Mouse (Mus musculus) ES-CJ7 (cell line): ENCODE results near the gene Slc44a1.

Experiments used
- DNase-seq: peaks from one replicate; pipeline ENCODE4 v3.0.0; 2011; ENCODE audit warnings: low read depth, low spot score

Slc44a1 gene

DNA sequence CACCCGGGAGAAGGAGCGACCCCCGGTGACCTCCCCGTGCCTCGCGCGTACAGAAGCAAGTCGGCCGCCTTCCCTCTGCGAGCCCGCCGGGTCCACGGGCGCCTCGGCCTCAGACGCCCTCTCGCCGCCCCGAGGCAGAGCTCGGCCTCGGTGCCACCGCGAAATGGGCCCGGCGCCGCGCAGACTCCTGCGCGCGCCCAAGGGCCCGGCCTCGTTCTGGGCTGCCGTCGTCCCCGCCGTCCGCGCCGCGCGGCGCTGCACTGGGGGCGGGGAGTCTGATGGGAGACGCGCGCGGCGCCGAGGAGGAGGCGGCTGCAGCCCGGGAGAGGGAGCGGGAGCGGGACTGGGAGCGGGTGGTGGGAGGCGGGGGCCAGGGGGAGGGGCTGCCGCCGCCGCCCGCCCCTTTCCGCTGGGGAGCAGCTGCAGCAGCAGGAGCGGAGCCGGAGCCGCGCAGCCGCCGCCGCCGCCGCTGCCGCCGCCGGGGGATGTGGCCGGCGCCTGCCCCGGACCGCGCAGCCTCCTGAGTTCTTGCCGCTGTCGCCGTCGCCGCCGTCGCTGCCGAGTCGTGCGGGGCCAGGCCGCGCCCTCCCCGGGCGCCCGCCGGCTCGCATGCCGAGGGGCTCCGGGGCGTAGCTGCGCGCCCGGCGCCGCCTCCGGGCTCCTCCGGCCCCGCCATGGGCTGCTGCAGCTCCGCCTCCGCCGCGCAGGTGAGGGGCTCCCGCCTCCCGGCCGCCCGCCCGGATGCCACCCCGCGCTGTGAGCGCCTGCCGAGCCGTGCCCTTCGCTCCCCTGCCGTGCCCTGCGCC lies at the start of gene Slc44a1:
Gene Slc44a1 (plus strand): TSS at position 404 of the 806 bp plus-strand sequence.
- DNase-seq: peak; percentile 83

DNA sequence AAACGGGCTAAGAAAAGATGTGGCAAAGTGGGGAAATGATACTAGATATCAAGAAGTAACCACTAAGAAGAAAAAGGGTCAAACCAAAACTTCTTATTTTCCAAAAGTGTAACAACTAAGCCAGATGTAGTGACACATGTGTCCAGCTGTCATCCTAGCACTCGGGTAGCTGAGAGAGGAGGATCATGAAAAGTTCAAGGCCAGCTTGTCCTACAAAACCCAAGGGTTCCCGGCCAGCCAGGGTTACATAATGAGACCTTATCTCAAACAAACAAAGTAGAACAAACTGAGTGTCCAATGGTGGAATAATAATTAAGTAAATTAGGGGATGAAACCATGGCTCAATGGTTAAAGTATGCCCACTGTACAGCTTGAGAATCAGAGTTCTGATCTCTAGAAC lies 45.2 kb upstream of the Slc44a1 start:
- no peak for DNase-seq

DNA sequence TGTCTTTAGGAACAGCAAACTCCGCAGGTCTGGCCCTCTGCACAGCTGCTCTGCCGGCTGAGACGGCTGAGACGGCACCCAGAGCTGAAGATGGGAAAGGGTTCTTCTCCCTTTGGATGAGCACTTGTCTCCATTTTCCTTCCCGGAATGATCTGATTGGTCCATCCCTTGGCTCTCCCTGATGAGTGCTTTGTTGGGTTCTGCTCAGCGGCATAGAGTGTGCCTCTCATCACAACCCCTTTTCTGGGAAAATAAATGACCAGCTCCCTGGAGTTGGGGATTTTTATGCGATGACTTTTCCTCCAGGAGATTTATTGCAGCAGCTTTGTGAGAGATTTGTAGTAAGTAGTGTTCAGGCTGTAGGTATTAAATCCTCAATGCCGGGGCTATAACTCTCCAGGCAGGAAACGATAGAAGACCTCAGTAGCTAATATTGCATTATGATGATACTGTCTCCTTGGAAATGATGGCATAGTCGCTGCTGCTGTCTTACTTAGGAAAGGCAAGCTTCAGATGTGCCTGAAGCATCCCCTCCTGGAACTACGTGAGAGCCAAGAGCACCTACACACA lies 43.5 kb upstream of the Slc44a1 start:
- DNase-seq: no peak

DNA sequence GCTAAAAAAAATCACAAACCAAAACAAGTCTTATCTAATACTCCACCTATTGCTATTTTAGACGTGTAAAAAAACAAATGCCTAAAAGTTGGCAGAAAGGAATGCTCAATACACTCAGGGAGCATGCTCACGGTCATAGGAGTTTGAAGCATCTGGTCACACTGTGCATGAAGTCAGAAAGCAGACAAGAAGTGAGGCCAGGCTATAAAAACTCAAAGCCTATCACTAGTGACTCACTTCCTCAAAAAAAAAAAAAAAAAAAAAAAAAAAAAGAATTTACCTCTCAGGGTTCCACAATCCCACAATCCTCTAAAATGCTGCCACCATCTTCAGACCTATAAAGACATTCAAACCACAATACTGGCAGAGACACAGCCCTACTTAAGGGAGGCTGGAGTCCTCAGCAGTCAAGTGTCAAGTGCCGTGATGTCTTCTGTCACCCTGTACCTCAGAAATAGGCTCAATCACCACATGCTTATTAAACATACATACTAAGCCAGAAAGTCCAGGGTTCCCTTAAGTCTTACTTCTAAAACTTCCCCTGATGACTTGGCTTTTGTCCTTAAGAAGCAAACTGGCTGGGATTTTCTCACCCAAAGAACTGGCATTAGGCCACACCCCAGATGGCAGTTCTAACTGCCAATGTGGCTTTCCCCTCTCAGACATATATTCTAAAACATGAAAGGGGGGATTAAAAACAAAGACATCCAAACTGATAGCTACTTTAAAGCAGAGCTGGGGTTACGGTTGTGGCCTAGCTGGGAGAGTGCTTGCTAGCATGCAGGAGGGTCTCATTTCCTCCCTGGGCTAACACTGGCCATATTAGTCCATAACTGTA lies 42.7 kb upstream of the Slc44a1 start:
- no peak for DNase-seq

DNA sequence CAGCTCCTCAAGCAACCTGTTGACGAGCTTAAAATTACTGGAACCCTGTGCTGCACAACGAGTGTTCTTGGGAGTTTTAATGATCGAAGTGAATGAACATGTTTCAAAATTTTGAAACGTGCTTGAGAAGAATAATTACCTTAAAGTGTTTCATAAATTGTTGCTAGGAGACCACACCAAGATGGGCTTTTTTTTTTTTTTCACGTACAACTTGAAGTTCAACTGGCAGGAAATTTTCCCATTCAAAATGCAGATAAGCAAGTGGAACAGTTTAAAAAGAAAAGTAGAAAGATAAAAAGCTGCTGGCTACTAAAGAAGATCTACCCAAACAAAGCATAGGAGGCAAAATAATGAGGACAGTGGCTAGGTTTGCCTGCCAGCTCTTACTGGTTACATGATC lies 41.7 kb upstream of the Slc44a1 start:
- DNase-seq: no peak

DNA sequence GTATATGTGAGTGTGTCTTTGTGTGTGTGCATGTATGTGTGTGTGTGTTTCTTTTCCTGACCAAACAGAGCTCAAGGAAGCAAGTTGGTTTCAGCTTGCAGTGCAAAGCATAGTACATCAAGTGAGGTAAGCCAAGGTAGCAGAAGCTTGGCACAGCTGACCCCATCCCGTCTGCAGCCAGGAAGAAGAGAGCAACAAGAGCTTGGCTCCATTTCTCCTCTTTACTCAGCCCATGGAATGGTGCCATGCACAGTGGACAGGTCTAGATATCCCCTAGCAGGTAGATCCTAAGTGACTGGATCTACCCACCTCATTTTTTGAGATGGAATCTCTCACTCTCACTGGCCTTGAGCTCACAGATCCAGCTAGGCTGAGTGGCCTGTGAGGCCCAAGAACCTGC lies 40.8 kb upstream of the Slc44a1 start:
- DNase-seq: no peak

DNA sequence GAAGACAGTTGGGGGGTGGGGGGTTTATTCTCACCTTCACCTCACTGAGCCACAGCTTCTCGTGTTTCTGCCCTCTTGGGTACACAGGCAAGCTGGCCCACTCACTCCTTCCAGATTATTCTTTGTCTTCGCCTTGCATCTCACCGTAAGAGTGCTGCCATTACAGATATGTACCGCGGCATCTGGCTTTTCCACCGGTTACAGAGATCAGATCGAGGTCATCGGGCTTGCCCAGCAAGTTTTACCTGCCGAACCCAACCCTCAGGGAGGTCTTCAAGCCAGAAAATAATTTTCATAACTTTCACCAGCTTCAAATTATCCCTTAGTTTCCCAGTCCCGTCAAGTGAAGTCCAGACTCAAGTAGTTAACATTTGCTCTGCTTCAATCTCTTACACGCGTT lies 36.8 kb upstream of the Slc44a1 start:
- no peak for DNase-seq

DNA sequence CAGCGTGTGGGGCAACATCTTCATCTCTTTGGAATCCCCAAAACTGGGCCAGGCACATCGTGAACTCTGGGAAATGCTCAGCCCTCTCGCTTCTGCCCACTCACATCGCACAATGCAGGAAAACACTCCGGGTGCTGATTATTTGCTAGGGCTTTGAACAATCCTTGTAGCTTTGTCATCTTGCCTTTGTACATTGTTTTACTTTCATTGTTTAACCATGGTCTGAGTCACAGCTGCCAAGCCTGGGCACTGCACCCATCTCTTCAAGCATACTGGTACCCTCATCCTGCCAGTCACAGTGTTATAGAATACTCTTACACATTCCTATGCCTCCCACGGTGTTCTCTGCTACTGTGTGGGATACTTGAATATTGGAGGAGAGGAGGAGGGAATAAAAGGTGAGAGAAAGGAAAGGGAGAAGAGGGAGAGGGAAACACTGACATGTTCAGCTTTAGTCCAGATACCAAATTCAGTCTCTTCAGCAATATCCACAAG lies 35.7 kb upstream of the Slc44a1 start:
- no peak for DNase-seq

DNA sequence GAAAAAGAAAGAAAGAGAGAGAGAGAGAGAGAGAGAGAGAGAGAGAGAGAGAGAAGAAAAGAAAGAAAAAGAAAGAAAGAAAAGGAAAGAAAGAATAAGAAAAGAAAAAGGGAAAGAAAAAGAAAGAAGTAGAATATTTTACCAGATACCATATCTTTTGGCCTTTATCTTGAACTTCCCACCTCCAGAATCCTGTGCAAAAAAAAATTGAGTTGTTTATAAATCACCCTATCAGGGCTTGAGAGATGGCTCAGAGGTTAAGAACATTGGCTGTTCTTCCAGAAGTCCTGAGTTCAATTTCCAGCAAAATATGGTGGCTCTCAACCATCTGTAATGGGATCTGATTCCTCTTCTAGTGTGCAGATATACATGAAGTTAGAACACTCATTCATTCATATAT lies 33.3 kb upstream of the Slc44a1 start:
- no peak for DNase-seq

DNA sequence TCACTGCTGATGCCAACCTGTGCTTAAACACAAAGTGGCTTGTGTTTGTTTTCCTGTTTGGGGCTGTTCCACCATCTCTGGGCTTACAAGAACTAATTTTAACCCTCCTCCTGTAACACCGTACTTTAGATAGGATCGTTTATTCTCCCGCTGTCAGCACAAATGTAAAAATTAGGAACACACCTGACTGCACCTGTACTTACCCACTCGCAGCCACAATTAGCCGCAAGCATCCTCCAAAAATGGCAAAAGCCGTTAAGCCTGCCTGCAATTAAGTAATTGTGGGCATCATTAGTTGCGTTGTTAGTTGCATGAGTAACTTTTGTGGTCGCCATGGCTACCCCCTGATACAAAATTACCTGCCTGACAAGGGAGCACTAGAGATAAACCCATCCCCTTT lies 31.4 kb upstream of the Slc44a1 start:
- DNase-seq: no peak

DNA sequence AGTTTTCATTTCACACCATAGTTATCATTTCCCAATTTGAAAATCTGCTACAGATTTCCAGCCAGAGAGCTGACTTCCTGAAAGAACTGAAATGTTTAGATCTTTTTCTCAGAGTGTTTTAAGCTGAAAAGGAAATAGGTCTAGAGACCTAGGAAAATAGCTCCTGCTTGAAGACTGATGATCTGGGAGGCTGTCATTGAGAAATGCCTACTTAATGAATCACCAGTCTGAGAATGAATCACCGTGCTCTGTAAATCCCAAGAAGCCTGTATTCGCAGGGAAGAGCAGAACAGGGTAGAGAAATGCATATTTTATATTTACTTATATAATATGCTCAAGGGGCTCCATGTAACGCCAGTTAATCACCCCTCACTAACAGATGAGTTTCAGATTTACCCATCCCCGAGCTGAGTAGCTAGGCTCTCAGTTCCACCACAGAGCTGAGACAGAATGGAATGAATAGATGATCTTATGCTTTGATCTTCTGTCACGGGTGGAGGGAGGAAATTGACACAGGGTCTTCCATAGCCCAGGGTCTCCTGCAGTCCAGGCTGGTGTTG lies 30.6 kb upstream of the Slc44a1 start:
- DNase-seq: no peak

DNA sequence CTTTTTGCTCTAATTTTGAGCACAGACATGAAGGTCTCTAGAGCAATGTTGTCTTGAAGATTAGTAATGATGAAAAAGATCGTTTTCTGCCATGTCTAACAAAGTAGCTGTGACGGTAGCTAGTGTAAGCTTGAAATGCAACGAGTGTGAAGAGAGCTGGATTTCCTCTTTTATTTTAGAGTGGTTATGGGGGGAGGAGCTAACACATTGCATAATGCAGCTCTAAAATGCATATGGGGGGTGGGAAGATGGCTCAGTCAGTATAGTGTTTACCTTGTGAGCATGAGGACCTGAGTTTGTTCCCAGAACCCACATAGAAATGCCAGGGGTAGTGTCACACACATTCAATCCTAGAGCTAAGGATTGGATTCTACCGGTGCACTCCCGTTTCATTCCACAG lies 29.5 kb upstream of the Slc44a1 start:
- DNase-seq: no peak

DNA sequence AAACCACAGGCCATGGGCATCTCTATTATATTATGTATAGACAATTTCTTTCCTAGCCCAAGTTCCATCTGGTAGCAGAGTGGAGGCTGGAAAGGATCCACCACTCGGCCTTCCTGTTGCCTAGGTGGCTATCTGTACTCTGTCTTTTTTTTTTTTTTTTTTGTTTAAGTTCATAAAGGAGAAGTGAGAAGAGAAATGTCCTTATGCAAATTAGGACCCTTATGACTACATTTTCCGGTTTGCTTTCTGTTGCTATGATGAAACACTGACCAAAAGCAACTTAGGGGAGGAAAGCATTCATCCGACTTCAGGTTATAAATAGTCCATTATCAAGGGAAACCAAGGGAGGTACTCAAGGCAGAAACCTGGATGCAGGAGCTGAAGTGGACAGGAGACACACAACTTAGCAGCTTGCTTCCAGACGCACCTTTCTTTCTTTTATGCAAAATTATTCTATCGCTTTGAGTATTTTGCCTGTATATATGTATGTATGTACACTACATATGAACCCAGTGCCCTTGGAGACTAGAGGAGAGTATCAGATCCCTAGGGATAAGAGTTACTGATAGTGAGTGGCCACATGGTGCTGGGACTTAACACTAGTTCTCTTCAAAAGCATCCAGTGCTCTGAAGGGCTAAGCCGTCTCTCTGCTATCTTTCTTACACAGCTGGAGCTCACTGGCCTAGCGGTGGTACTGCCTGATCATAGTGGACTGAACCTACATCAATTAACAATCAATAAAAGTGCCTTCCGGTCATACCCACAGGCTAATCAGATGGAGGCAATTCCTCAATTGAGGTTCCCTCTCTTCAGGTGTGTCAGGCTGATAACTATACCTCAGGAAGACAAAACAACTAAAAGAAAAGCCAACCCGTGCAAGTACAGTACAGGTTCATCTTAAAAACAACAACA lies 28.0 kb upstream of the Slc44a1 start:
- DNase-seq: no peak

DNA sequence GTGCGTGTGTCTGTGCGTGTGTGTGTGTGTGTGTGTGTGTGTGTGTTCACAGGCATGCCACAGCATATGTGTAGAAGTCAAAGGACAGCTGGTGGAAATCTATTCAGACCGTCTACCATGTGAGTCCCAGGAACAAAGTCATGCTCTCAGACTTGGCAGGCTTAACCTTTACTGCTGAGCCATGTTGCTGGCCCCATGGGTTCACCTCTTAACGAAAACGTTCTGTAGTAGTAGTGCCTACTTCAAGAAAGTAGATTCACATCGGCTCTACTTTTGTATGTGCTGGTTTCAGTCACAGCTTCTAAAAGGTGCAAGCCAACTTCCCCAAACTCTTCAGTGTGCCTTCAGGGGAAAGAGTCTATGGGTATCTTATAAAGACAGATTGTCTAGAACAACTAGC lies 27.2 kb upstream of the Slc44a1 start:
- no peak for DNase-seq

DNA sequence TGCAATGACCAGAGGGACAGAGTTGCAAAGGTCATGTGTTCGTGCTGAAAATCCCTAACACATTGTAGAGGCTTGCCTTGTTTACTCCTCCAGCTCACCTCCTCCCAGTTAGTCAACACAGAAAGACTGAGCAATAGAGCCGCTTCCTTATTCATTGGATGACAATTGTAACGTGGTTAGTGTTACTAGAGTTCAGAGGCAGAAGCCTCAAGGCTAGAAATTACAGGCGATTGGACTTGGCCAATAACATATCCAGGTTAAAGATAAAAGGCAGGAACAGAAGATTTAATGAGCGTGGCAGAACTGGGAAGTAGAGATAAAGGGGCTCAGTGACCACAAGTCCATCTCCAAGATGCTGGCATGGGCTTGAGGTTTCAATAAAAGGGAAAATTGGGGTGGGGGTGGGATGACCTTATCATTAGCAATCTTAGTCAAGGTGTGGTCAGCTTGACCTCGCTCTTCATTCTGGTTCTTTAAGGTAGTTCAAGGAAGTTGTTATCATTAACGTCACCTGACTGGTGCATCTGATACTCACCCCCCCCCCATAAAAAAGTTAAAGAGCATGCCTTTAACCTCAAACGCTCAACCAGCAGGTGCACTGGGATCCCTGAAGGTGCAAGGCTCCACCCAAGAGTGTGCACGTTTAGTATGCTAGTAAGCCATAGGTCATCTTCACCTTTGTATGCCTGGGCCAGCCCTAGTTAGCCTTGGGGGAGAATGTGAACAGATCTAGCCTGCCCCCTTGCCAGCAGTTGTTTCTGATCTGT lies 26.0 kb upstream of the Slc44a1 start:
- no peak for DNase-seq

DNA sequence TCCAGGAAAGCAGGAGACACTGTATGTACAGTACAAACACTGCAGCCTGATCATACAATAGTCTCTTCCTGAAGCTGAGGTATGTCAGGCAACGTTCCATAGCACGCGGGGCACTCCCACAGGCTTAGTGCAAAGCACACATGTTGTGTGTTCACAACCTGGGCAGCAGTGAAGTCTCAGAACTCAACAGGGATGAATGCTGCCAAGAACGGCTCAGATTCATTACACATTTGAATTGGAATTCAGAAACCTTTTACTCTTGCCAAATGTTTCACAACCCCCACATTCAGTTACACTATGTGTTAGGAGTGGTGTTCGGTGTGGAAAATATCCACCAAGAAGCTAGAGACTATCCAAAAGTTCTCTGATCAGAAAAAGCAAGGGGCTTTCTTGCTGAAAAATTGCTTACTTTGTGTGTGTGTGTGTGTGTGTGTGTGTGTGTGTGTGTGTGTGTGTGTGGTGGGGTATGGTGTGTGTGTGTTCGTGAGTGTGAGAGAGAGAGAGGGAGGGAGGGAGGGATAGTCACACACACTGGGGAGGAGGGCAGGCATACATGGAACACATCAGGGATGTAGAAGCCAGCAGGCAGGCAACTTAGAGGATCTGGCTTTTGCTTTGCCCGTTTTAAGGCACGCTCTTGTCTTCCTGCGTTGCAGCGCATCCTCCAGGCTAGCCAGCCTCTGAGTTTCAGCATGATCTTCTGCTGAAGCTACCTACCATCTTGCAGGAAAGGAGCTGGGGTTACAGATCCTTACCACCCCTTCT lies 24.2 kb upstream of the Slc44a1 start:
- DNase-seq: no peak

DNA sequence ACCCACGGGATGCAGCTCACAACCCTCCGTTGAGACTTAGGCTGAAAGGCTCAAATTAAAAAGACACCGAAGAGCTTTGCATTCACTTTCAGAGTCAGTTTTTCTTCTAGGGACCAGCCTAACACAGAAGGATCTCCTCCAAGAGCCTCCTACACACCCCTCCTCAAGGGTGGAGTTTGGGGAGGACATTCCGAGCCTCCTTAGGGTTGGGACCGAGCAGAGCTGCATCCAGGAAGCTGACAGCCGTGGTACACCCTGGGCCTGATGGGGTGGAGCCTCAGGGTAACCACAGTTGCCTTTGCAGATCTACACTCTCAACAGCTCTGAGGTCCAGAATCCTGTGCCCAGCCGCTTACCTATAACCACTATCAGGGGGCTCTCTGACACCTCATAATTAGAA lies 23.3 kb upstream of the Slc44a1 start:
- peak; percentile 8 for DNase-seq

DNA sequence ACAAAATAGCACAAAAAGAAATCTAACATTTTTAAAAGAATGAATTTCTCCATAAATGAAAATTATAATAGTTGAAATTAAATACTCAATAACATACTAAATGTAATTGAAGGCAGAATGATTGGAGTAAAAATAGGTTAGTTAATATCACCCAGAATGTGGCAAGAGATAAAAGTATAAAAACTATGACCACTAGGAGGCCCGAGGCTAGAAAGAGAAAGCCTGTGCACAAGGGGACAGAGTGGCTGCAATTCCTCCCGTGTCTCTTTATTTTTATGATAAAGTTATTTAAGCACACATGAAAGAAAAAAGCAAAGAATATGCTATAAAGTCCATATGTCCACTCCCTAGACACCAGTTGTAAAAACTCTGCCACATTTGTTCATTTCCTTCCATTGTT lies 17.4 kb upstream of the Slc44a1 start:
- DNase-seq: no peak

DNA sequence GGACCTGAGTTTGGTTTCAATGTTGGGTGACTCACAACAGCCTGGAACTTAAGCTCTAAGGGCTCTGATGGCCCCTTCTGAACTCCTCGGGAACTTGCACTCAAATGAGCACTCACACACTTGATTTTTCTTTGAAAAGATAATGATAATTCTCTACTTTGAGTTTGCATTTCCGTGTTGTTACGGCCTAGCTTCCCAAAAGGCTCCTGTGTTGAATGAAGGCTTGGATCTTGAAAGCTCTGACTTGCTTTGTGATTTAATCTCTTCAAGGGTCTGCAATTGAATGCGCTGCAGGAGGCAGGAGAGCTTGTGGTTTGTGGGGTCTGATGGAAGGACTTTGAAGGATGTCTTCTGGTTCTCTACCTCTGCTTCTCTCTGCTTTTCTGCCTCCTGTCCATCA lies 13.1 kb upstream of the Slc44a1 start:
- DNase-seq: peak; percentile 16

DNA sequence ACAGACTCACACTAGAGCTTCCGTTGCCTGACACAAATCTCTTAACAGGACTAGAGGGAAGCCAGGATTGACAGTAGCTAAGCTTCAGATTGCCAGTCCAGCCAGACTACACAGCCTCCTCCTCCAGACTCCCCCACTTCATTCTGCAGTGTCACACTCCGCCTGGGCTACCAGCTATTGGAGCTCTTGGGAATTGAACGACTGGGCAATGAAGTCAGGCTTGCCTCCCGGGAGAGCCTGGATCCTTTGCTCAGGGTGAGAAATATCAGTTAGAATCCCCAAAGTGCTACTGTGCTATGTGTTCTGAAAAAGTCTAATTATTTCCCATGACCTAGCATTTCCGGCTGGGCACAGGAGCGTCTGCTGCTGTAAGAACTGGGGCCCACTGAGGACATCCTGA lies 9.7 kb upstream of the Slc44a1 start:
- no peak for DNase-seq
